In the genomic region with DNA sequence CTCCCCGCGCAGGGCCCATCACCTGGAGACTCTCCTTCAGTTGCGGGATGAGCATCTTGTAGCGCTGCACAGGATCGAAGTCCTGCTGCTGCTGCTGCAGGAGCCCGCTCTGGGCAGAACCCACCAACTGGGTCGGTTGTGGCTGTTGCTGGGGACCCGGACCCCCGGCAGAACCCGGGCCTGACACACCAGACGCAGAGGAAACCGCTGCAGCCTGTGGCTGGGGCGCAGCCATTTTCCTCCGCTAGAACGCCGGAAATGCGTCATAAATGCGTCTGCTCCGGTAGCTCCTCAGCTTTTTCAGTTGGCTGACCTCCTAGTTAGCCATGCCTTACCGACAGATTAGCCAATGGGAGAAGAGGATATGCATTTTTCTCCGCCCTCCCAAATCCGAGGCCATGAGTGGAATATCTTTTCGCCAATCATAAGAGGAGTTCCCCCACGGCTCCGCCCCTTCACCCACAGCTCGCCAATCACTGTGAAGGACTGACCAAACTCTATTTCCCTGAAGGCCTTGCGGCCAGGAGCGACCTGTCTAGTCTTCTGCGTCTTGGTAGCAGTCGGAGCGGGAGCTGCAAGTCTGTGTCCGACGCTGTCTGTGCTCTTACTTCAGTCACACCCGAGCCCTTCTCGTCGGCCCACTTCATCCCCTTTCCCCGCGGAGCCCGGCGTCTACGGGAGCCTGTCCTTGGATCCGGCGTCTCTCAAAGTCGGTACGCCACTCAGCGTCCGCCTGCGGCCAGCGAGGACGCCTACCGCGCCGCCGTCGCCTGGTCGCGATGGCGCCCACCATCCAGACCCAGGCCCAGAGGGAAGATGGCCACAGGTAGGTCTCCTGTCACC, we compare ENCODE assay signal across 2 mouse cellular contexts.
TF ChIP-seq lines count a peak whose summit lies in the region.

A gene (minus strand): TSS at position 280 of the 843 bp plus-strand sequence.
A gene (plus strand): TSS at position 523 of the 843 bp plus-strand sequence.

TF ChIP-seq in C2C12, 6 proteins besides CTCF, POLR2A, EP300 and RAD21 (continued from another document):
- TF ChIP-seq CEBPB (IDR thresholded peaks at IDR 0.05; ENCODE audit: low read depth) (no peak), FOSL1 (IDR thresholded peaks at IDR 0.05; ENCODE audit: insufficient read depth, low read length, poor library complexity, severe bottlenecking) (no peak), MYOD1 (IDR thresholded peaks at IDR 0.05; ENCODE audit: control insufficient read depth, insufficient read length, low read depth) (no peak), USF1 (IDR thresholded peaks at IDR 0.05; ENCODE audit: low read depth) (no peak)

TF ChIP-seq in myocyte, 11 proteins besides CTCF, POLR2A, EP300 and RAD21 (continued from another document):
- TF ChIP-seq POLR2AphosphoS2 (IDR thresholded peaks at IDR 0.05; ENCODE audit: insufficient read length, low read depth) (peak; percentile 94), TCF3 (IDR thresholded peaks at IDR 0.05; ENCODE audit: insufficient read length, low read depth) (no peak), E2F4 (IDR thresholded peaks at IDR 0.05; ENCODE audit: insufficient read depth) (peak; percentile 48), TCF12 (IDR thresholded peaks at IDR 0.05; ENCODE audit: insufficient read depth, poor library complexity, severe bottlenecking) (no peak), MYOD1 (IDR thresholded peaks at IDR 0.05; ENCODE audit: control insufficient read depth in 1 of 3, insufficient read length in 2 of 3, low read depth in 2 of 3) (no peak)
